Mouse (Mus musculus) liver, embryonic 14.5 days (tissue): Measurements from ENCODE around the gene Chil3. TPM values are rescaled to one million over a fixed set of nuclear protein-coding genes. Genes with fewer than 3 reads are reported as not detected.
"Not testable (repeated sequence)": the region's sequence is repeated elsewhere in the genome, so short reads cannot be mapped to it uniquely, and the experiment has no call there.

ENCODE experiments used
- ATAC-seq: fragments of 200-750 bp; cut with Nextera tagmentation; 2 replicates; pipeline ENCODE4 v1.8.0; 2017; ENCODE audit warnings: moderate number of reproducible peaks, mild to moderate bottlenecking, moderate library complexity; ENCODE audit not compliant: insufficient read depth
- DNase-seq, 3 experiments: peaks; one replicate each; pipeline ENCODE4 v3.0.0-alpha.2; 2012 to 2013; ENCODE audit warnings: low read depth in 3 of 3, low spot score in 3 of 3
- H3K27ac ChIP-seq: fragments of 300-500 bp; sonication (generic); 2 replicates; pipeline ENCODE4 v1.5.1; 2014; ENCODE audit warnings: moderate library complexity, mild to moderate bottlenecking, control low read depth, inconsistent platforms
- H3K27me3 ChIP-seq: fragments of 300-500 bp; sonication (generic); 2 replicates; pipeline ENCODE4 v1.6.1; 2014; ENCODE audit warnings: mild to moderate bottlenecking, low read length, moderate library complexity; ENCODE audit not compliant: control insufficient read depth, insufficient read depth
- H3K36me3 ChIP-seq: fragments of 300-500 bp; sonication (generic); replicated peaks from 2 replicates; pipeline ENCODE4 v1.6.1; 2014; ENCODE audit warnings: low read depth; ENCODE audit not compliant: control insufficient read depth, insufficient read depth
- H3K4me1 ChIP-seq, 2 experiments: fragments of 200-500 bp in 1 of 2; fragments of 300-500 bp in 1 of 2; sonication (generic) in 1 of 2; replicated peaks; 2 replicates each; pipeline ENCODE4 v1.6.1; 2012 to 2014; ENCODE audit warnings: antibody characterized with exemption in 1 of 2, inconsistent platforms in 1 of 2, low read length in 1 of 2; ENCODE audit not compliant: control insufficient read depth in 2 of 2, insufficient read depth in 2 of 2
- H3K4me2 ChIP-seq: fragments of 300-500 bp; sonication (generic); 2 replicates; pipeline ENCODE4 v1.6.1; 2014; ENCODE audit warnings: low read depth, mild to moderate bottlenecking, control low read depth, moderate library complexity
- H3K4me3 ChIP-seq, 2 experiments: fragments of 200-500 bp in 1 of 2; fragments of 300-500 bp in 1 of 2; sonication (generic) in 1 of 2; 2 replicates each; pipeline ENCODE4 v1.5.1; 2012 to 2014; ENCODE audit warnings: low read depth in 2 of 2, low read length in 2 of 2, mild to moderate bottlenecking in 2 of 2, control low read depth in 1 of 2, inconsistent platforms in 1 of 2, moderate library complexity in 1 of 2; ENCODE audit not compliant: insufficient read depth in 1 of 2
- H3K9ac ChIP-seq: fragments of 300-500 bp; sonication (generic); replicated peaks from 2 replicates; pipeline ENCODE4 v1.6.1; 2014; ENCODE audit warnings: mild to moderate bottlenecking, control low read depth, moderate library complexity
- H3K9me3 ChIP-seq: fragments of 300-500 bp; sonication (generic); 2 replicates; pipeline ENCODE4 v1.6.1; 2016; ENCODE audit warnings: low read length, mixed read lengths; ENCODE audit not compliant: control insufficient read depth
- CTCF ChIP-seq: IDR thresholded peaks from 2 replicates; pipeline ENCODE4 v1.5.1; 2016; ENCODE audit warnings: antibody characterized with exemption, low read depth, control low read depth
- EP300 ChIP-seq: IDR thresholded peaks from 2 replicates; pipeline ENCODE4 v1.6.1; 2016; ENCODE audit warnings: antibody characterized with exemption, low read depth
- WGBS: fragments of 180-500 bp; shearing (Covaris S2); extraction: QIAGEN DNeasy Blood & Tissue Kit; methylation state at CpG from one replicate; pipeline ENCODE4 v1.1.7; 2014; ENCODE audit not compliant: insufficient replicate concordance; 5-methylcytosine and 5-hydroxymethylcytosine counted together
- polyA plus RNA-seq, 2 experiments: library from polyadenylated mRNA; depleted of rRNA in 1 of 2; stranded (reverse) in 1 of 2; unstranded in 1 of 2; fragments of >200 nt; fragmentation: Nextera tagmentation in 1 of 2; extraction: Ambion mirVana in 1 of 2; gene quantifications; 2 replicates each; pipeline versions ENCODE4 v1.2.1 to v1.2.3; 2012 to 2014

Chil3 gene
- polyA plus RNA-seq (2012; rRNA removed): 0.26 and 0.33 TPM in 2 replicates
- 1.7 TPM in 2 replicates for polyA plus RNA-seq (2014; fragmentation: Nextera tagmentation; extraction: Ambion mirVana)

- Histone ChIP-seq H3K27ac (no peak within 1 kb of the TSS), H3K9me3 (no peaks in the 10 kb centered on the region), H3K27me3 (no peaks in the 10 kb centered on the region), H3K36me3 (no peaks in the 10 kb centered on the region), H3K9ac (no peak within 1 kb of the TSS), H3K4me2 (no peak within 1 kb of the TSS), H3K4me3 (no peak within 1 kb of the TSS), H3K4me1 (no peaks in the 10 kb centered on the region)
- TF ChIP-seq CTCF (no peak), EP300 (no peak)
- WGBS: 57% methylated on average over 3 of the region's 3 CpGs
- DNase-seq (no peak), ATAC-seq (no peak)
Measured at GRCm38 (mm10) chr3:106167464-106167863, at the start of gene Chil3. Chil3 (minus strand) TSS chr3:106167564.

- not testable (repeated sequence) for H3K4me1 ChIP-seq, H3K27ac ChIP-seq, H3K4me3 ChIP-seq, H3K9ac ChIP-seq, H3K9me3 ChIP-seq, H3K36me3 ChIP-seq, H3K4me2 ChIP-seq, ATAC-seq, DNase-seq, H3K27me3 ChIP-seq
- WGBS: 31% methylated on average over 1 of the region's 1 CpGs
Measured at GRCm38 (mm10) chr3:106198030-106198429, 30.7 kb upstream of the Chil3 start.

GRCm38 (mm10) chr3:106197246-106197645 lies 29.9 kb upstream of the Chil3 start:
- not testable (repeated sequence) for H3K4me2 ChIP-seq, H3K4me3 ChIP-seq, ATAC-seq, DNase-seq, H3K36me3 ChIP-seq, H3K27me3 ChIP-seq, H3K9me3 ChIP-seq, H3K4me1 ChIP-seq, H3K9ac ChIP-seq, H3K27ac ChIP-seq
- WGBS: 30% methylated on average over 2 of the region's 2 CpGs

- Histone ChIP-seq H3K9me3 (peaks cover 4% of the 10 kb centered on the region), H3K27ac (no peak overlapping the region), H3K9ac (no peak overlapping the region), H3K4me2 (no peak overlapping the region), H3K36me3 (no peaks in the 10 kb centered on the region), H3K4me3 (no peak overlapping the region), H3K27me3 (no peaks in the 10 kb centered on the region), H3K4me1 (no peaks in the 10 kb centered on the region)
- ATAC-seq (no peak), DNase-seq (no peak)
- TF ChIP-seq EP300 (no peak), CTCF (no peak)
Measured at GRCm38 (mm10) chr3:106196276-106196675, 28.9 kb upstream of the Chil3 start.

GRCm38 (mm10) chr3:106195486-106195885 lies 28.1 kb upstream of the Chil3 start:
- no peak overlapping the region for H3K27ac ChIP-seq
- no peak for DNase-seq
- no peak overlapping the region for H3K9ac ChIP-seq
- no peak for ATAC-seq
- H3K4me2 ChIP-seq: no peak overlapping the region
- WGBS: 67% methylated on average over 12 of the region's 12 CpGs
- no peaks in the 10 kb centered on the region for H3K27me3 ChIP-seq
- peaks cover 4% of the 10 kb centered on the region for H3K9me3 ChIP-seq
- TF ChIP-seq CTCF (no peak), EP300 (no peak)
- no peaks in the 10 kb centered on the region for H3K4me1 ChIP-seq
- H3K4me3 ChIP-seq: no peak overlapping the region
- no peaks in the 10 kb centered on the region for H3K36me3 ChIP-seq

GRCm38 (mm10) chr3:106187991-106188390 lies 20.6 kb upstream of the Chil3 start:
- no peak overlapping the region for H3K4me3 ChIP-seq
- H3K27ac ChIP-seq: no peak overlapping the region
- no peaks in the 10 kb centered on the region for H3K27me3 ChIP-seq
- no peaks in the 10 kb centered on the region; the same call in 1 of the 2 replicates for H3K9me3 ChIP-seq
- TF ChIP-seq CTCF: no peak
- no peak for TF ChIP-seq EP300
- ATAC-seq (no peak), DNase-seq (no peak)
- no peak overlapping the region for H3K4me2 ChIP-seq
- H3K4me1 ChIP-seq: no peaks in the 10 kb centered on the region
- no peaks in the 10 kb centered on the region for H3K36me3 ChIP-seq
- 48% methylated on average over 2 of the region's 2 CpGs for WGBS
- no peak overlapping the region for H3K9ac ChIP-seq
